Mouse (Mus musculus): ENCODE measurements around the gene Cd83. TPM values are rescaled to one million over a fixed set of nuclear protein-coding genes. Genes with fewer than 3 reads are reported as not detected.

Gene Cd83
- total and polyA plus RNA-seq, 2 experiments: 0.73 to 3.8 TPM

- TF ChIP-seq CTCF (IDR thresholded peaks at IDR 0.05; ENCODE audit: low read depth, low read length) (no peak), POLR2A (IDR thresholded peaks at IDR 0.05; ENCODE audit: extremely low read depth, insufficient read depth, low read length) (no peak)
- H3K9ac ChIP-seq (ENCODE audit: low read depth, low read length): no peak overlapping the region
- H3K79me2 ChIP-seq (ENCODE audit: control insufficient read depth, insufficient read depth, low read length): no peaks in the 10 kb centered on the region
- WGBS: 79% methylated on average over 12 of the region's 12 CpGs
- no peak overlapping the region for H3K4me3 ChIP-seq (ENCODE audit: insufficient read depth, low read depth, low read length)
- no peaks in the 10 kb centered on the region for H3K36me3 ChIP-seq (ENCODE audit: control insufficient read depth, insufficient read depth, low read length)
- 0 out of 2 replicates have a peak, but pooled peaks cover 4% of the 10 kb centered on the region for H3K27me3 ChIP-seq (ENCODE audit: control insufficient read depth, insufficient read depth, low read length)
- DNase-seq (ENCODE audit: extremely low read depth, low read depth, low spot score): no peak
- no peaks in the 10 kb centered on the region for H3K4me1 ChIP-seq (ENCODE audit: control insufficient read depth, insufficient read depth, low read length)
- H3K27ac ChIP-seq (replicated peaks; ENCODE audit: insufficient read depth, low read depth, low read length): no peak overlapping the region
Measured at GRCm38 (mm10) chr13:43761156-43761855, 23.3 kb upstream of the Cd83 start.

GRCm38 (mm10) chr13:43762901-43763300 lies 21.7 kb upstream of the Cd83 start:
- 93% methylated on average over 9 of the region's 9 CpGs for WGBS
- H3K27me3 ChIP-seq (ENCODE audit: control insufficient read depth, insufficient read depth, low read length): no peaks in the 10 kb centered on the region
- no peak for TF ChIP-seq POLR2A (IDR thresholded peaks at IDR 0.05; ENCODE audit: extremely low read depth, insufficient read depth, low read length)
- TF ChIP-seq CTCF (IDR thresholded peaks at IDR 0.05; ENCODE audit: low read depth, low read length): no peak
- no peaks in the 10 kb centered on the region for H3K4me1 ChIP-seq (ENCODE audit: control insufficient read depth, insufficient read depth, low read length)
- H3K79me2 ChIP-seq (ENCODE audit: control insufficient read depth, insufficient read depth, low read length): no peaks in the 10 kb centered on the region
- no peak overlapping the region for H3K4me3 ChIP-seq (ENCODE audit: insufficient read depth, low read depth, low read length)
- no peaks in the 10 kb centered on the region for H3K36me3 ChIP-seq (ENCODE audit: control insufficient read depth, insufficient read depth, low read length)
- no peak overlapping the region for H3K9ac ChIP-seq (ENCODE audit: low read depth, low read length)
- no peak overlapping the region for H3K27ac ChIP-seq (replicated peaks; ENCODE audit: insufficient read depth, low read depth, low read length)
- DNase-seq (ENCODE audit: extremely low read depth, low read depth, low spot score): no peak

GRCm38 (mm10) chr13:43763301-43763994 lies 21.1 kb upstream of the Cd83 start:
- H3K4me1 ChIP-seq (ENCODE audit: control insufficient read depth, insufficient read depth, low read length): no peaks in the 10 kb centered on the region
- no peak for DNase-seq (ENCODE audit: extremely low read depth, low read depth, low spot score)
- no peak overlapping the region for H3K4me3 ChIP-seq (ENCODE audit: insufficient read depth, low read depth, low read length)
- H3K27me3 ChIP-seq (ENCODE audit: control insufficient read depth, insufficient read depth, low read length): no peaks in the 10 kb centered on the region
- no peaks in the 10 kb centered on the region for H3K36me3 ChIP-seq (ENCODE audit: control insufficient read depth, insufficient read depth, low read length)
- no peak for TF ChIP-seq POLR2A (IDR thresholded peaks at IDR 0.05; ENCODE audit: extremely low read depth, insufficient read depth, low read length)
- no peak for TF ChIP-seq CTCF (IDR thresholded peaks at IDR 0.05; ENCODE audit: low read depth, low read length)
- no peak overlapping the region for H3K9ac ChIP-seq (ENCODE audit: low read depth, low read length)
- H3K27ac ChIP-seq (replicated peaks; ENCODE audit: insufficient read depth, low read depth, low read length): no peak overlapping the region
- no peaks in the 10 kb centered on the region for H3K79me2 ChIP-seq (ENCODE audit: control insufficient read depth, insufficient read depth, low read length)
- WGBS: 95% methylated on average over 12 of the region's 12 CpGs

- H3K36me3 ChIP-seq (ENCODE audit: control insufficient read depth, insufficient read depth, low read length): no peaks in the 10 kb centered on the region
- no peak for TF ChIP-seq CTCF (IDR thresholded peaks at IDR 0.05; ENCODE audit: low read depth, low read length)
- no peak for TF ChIP-seq POLR2A (IDR thresholded peaks at IDR 0.05; ENCODE audit: extremely low read depth, insufficient read depth, low read length)
- H3K4me1 ChIP-seq (ENCODE audit: control insufficient read depth, insufficient read depth, low read length): no peaks in the 10 kb centered on the region
- no peak overlapping the region for H3K9ac ChIP-seq (ENCODE audit: low read depth, low read length)
- peak; percentile 21 for DNase-seq (ENCODE audit: extremely low read depth, low read depth, low spot score)
- H3K27me3 ChIP-seq (ENCODE audit: control insufficient read depth, insufficient read depth, low read length): no peaks in the 10 kb centered on the region
- 51% methylated on average over 8 of the region's 8 CpGs for WGBS
- no peaks in the 10 kb centered on the region for H3K79me2 ChIP-seq (ENCODE audit: control insufficient read depth, insufficient read depth, low read length)
- H3K27ac ChIP-seq (replicated peaks; ENCODE audit: insufficient read depth, low read depth, low read length): no peak overlapping the region
- no peak overlapping the region for H3K4me3 ChIP-seq (ENCODE audit: insufficient read depth, low read depth, low read length)
Measured at GRCm38 (mm10) chr13:43763995-43764579, 20.5 kb upstream of the Cd83 start.

GRCm38 (mm10) chr13:43765293-43765814 lies 19.2 kb upstream of the Cd83 start:
- Histone ChIP-seq H3K4me1 (ENCODE audit: control insufficient read depth, insufficient read depth, low read length) (no peaks in the 10 kb centered on the region), H3K27ac (replicated peaks; ENCODE audit: insufficient read depth, low read depth, low read length) (no peak overlapping the region), H3K36me3 (ENCODE audit: control insufficient read depth, insufficient read depth, low read length) (no peaks in the 10 kb centered on the region), H3K9ac (ENCODE audit: low read depth, low read length) (no peak overlapping the region), H3K4me3 (ENCODE audit: insufficient read depth, low read depth, low read length) (no peak overlapping the region), H3K79me2 (ENCODE audit: control insufficient read depth, insufficient read depth, low read length) (no peaks in the 10 kb centered on the region), H3K27me3 (ENCODE audit: control insufficient read depth, insufficient read depth, low read length) (no peaks in the 10 kb centered on the region)
- peak; percentile 30 for DNase-seq (ENCODE audit: extremely low read depth, low read depth, low spot score)
- no peak for TF ChIP-seq CTCF (IDR thresholded peaks at IDR 0.05; ENCODE audit: low read depth, low read length)
- no peak for TF ChIP-seq POLR2A (IDR thresholded peaks at IDR 0.05; ENCODE audit: extremely low read depth, insufficient read depth, low read length)
- WGBS: 83% methylated on average over 11 of the region's 11 CpGs

All from liver, adult 2 months (tissue).